ENCODE assay signal across 14 mouse cellular contexts in genomic region chr6:90695754-90696153, GRCm38 (mm10).
DNase-seq lines count a peak whose midpoint lies in the region; ATAC-seq lines count a peak whose summit lies in the region.
"Had no signal": no experiment of that assay in that cellular context is flagged by ENCODE, and none has a peak within 500 bp of the region (broad histone marks: within the 10 kb centered on the region; RNA-seq: fewer than 3 reads in every experiment).

No protein-coding gene starts in this region.

- ATAC-seq in heart, embryonic 15.5 days (replicated peaks; ENCODE audit: insufficient number of reproducible peaks, insufficient read depth, low FRiP score, low read depth): no peak
- ATAC-seq in erythroblast, adult 5-6 weeks (replicated peaks; ENCODE audit: low FRiP score, poor library complexity, severe bottlenecking): peak; percentile 38; the same call in 1 of the 2 replicates
- no peak for ATAC-seq in megakaryocyte-erythroid progenitor cell, adult 5-6 weeks (replicated peaks; ENCODE audit: low FRiP score, low TSS enrichment, poor library complexity, severe bottlenecking)

- H3K4me2 ChIP-seq in heart, embryonic 15.5 days: no peak overlapping the region
- H3K4me2 ChIP-seq: midbrain, embryonic 11.5 days; neural tube, embryonic 15.5 days had no signal

- H3K4me3 ChIP-seq in heart, embryonic 15.5 days: no peak overlapping the region
- H3K4me3 ChIP-seq: forebrain, embryonic 10.5 days; neural tube, embryonic 15.5 days had no signal

- H3K27ac ChIP-seq in heart, embryonic 15.5 days: peak overlapping the region; percentile 2; the same call in 1 of the 2 replicates
- H3K27ac ChIP-seq: forebrain, embryonic 10.5 days; liver, embryonic 14.5 days; neural tube, embryonic 15.5 days had no signal

- WGBS in heart, embryonic 15.5 days: 67% methylated on average over 1 of the region's 1 CpGs

- peaks cover 57% of the 10 kb centered on the region for H3K4me1 ChIP-seq in heart, embryonic 15.5 days (replicated peaks)

- no peak overlapping the region for H3K9ac ChIP-seq in heart, embryonic 15.5 days
- H3K9ac ChIP-seq: liver, embryonic 14.5 days; neural tube, embryonic 15.5 days had no signal

- H3K27me3 ChIP-seq in heart, embryonic 15.5 days: no peaks in the 10 kb centered on the region
- H3K27me3 ChIP-seq: neural tube, embryonic 15.5 days had no signal

- peak; percentile 52 to 68 for DNase-seq in cerebellum, postnatal 25 days
- no peak for DNase-seq in cerebellum, adult 9-10 months
- no peak for DNase-seq in heart, adult 8-10 months (ENCODE audit: low spot score)
- DNase-seq in lung, postnatal 36 days: peak; percentile 34
- no peak for DNase-seq in lung, postnatal 25 days (ENCODE audit: low spot score)
- DNase-seq: spleen, adult 18-20 months; thymus, postnatal 25 days had no signal

- H3K36me3 ChIP-seq in heart, embryonic 15.5 days: peaks cover 33% of the 10 kb centered on the region

- no peaks in the 10 kb centered on the region for H3K9me3 ChIP-seq in heart, embryonic 15.5 days (replicated peaks)
- H3K9me3 ChIP-seq: forebrain, embryonic 10.5 days; neural tube, embryonic 15.5 days had no signal

Comparison
In these comparisons a context has a peak if more than half of its experiments do, and no peak if none do; other contexts are left out.
1. DNase-seq: peak in cerebellum, postnatal 25 days (2 of 2) and lung, postnatal 36 days (single experiment); none in cerebellum, adult 9-10 months (single experiment), heart, adult 8-10 months (single experiment) and lung, postnatal 25 days (single experiment).